Mouse (Mus musculus): ENCODE measurements around the gene Fam135a.

GRCm38 (mm10) chr1:23999318-23999717 lies 100.8 kb downstream of the Fam135a start:
- TF ChIP-seq POLR2A (IDR thresholded peaks at IDR 0.05; ENCODE audit: borderline replicate concordance, extremely low read depth, insufficient read depth, insufficient read length, poor library complexity, severe bottlenecking), result no peak
- TF ChIP-seq CTCF (IDR thresholded peaks at IDR 0.05; ENCODE audit: borderline replicate concordance, extremely low read depth, insufficient read depth, insufficient read length), result no peak

Measured in brain, embryonic 14.5 days (tissue).